Mouse (Mus musculus) frontal cortex, postnatal 10 days (tissue): ENCODE data around the gene Cops3.
"Not testable (repeated sequence)": the region's sequence is repeated elsewhere in the genome, so short reads cannot be mapped to it uniquely, and the experiment has no call there.

Experiments used
- DNase-seq, 2 experiments: peaks; one replicate each; pipeline ENCODE4 v3.0.0; 2022; ENCODE audit warnings: low spot score in 2 of 2, mixed read lengths in 1 of 2

The Cops3 gene

DNA sequence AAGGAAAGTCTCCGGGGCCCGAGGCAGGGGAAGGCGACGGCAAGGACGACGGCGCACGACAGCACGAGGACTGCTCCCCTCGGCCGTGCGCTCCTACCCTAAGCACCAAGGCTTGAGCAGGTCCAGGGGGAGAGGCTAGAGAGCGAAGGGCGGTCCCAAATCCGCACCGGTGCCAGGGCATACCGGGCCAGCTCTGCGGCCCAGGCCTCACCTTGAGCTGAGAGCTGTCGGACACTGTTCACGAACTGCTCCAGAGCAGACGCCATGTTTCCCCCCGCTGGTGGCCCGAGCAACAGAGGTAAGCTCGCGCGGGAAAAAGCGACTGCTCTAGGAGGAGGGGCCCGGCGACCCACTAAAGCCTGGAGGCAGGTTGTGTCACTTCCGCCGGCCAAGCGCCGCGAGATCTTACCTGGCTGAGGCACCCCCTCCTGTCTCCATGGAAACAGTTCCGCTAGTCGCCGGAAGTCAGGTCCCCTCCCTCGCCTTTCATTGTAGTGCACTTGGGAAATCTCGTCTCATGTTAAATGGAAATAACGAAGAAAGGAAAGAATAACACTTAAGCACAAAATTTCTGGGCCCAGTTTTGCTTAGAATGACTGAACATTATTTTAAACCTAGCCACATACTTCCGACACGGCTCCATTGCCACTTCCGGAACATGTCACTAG lies at the start of gene Cops3:
Gene Cops3, minus strand, starts transcription at position 380 of the 668 bp plus-strand sequence.
- peak; percentile 94 to 96 for DNase-seq

DNA sequence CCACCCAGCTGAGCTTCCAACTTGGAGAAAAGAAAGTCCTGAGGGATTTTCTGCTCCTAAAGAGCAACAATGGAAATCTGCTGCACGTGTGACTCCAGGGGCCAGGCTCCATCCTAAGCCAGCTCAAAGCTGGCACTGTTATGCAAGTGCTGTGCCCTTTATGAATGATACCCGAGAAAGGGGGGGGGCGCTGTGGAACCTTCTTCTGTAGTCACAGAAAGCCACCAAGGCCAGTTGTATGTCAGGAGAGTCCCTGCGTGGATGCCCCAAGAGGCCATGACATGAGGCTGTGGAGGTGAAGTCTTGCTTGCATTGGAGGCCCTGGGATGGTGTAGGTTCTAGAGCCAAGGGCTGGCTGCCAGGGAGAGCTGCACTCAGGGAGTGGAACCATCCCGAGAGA lies 48.5 kb upstream of the Cops3 start:
- DNase-seq = no peak

DNA sequence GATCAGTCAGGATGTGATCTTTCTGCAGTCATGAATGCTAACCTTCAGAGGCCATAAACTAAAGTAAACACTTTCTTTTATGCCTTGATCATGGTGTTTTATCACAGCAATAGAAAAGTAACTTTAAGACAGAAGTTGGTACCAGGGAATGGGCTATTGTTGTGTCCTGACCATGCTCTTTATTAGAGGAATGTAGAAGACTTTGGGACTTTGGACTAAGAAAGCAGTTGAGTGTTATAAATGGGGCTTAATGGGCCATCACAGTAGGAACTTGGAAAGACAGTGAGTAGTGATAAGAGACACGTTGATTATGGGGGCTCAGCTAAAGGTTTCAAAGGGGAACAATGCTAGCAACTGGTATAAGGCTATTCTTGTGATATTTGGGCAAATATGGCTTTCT lies 47.3 kb upstream of the Cops3 start:
- DNase-seq = no peak

DNA sequence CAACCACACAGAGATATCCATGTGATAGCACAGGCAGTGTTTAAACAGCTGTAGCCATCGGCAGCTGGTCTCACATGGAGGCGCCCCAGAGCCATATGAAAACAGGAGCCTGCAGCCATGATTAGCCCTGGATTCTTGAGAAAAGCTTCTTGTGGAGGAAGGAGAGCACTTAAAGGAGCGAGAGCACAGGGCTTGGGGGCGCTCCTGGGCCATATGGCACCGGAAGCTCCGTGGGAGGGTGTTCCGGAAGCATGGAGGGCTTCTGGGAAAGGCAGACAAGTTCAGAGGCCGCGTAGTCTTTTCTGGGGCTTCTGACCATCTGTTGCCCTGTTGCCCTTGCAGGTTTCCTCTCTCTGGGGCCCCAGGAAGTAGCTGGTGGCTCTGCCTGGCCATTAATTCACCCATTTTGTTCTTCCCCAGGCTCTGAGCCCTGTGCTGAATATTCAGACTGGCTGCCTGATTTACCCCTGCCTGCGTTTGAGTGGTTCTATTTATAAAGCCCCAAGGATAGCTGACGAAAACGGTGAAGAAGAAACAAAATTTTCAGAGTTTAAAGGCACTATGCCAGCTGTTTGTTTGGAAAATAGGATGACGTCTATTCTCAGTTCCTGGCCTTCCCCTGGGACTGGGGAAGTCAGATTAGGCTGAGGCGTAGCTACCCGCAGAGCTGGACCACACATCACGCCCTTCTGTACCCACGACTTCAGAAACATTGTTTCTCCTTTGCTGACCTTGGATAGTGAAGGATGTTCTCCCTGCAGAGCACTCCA lies 45.8 kb upstream of the Cops3 start:
- no peak for DNase-seq

DNA sequence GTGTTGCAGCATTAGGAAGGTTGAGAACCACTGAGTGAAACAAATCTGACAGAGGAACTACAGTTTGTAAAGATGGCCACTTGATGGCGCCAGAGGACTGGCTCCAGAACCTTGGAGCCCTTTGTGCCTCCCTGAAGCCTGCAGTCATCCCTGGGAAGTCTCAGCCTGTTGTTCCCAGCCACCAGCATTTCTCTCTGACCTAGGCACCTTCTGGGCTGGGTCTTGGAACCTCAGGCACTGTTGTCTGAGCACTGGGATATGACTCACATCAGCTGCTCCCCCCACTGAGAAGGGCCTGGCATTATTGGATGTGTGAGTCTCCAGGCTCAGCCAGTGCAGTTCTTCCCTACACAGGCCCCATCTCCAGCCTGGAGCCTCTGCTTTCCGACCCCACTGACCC lies 40.4 kb upstream of the Cops3 start:
- DNase-seq = peak; percentile 45 to 80

DNA sequence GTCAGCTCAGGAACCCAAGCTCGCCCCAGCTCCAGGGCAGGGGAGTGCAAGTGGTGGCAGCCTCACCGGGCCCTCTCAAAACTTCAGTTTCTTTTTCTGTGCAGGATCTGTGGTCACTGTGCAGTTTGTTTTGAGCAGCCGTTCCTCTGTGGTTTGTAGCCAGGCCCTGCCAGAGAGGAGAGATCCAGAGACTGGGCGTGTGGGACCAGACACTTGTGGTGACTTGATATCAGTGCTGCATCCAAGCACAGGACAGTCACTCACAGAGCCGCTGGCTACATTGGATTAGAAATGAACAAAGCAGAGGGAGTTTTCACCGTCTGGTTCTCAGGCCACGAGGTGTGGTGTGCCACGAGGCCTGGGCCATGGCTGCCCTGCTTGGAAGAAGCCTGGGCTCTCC lies 32.5 kb upstream of the Cops3 start:
- DNase-seq = no peak

DNA sequence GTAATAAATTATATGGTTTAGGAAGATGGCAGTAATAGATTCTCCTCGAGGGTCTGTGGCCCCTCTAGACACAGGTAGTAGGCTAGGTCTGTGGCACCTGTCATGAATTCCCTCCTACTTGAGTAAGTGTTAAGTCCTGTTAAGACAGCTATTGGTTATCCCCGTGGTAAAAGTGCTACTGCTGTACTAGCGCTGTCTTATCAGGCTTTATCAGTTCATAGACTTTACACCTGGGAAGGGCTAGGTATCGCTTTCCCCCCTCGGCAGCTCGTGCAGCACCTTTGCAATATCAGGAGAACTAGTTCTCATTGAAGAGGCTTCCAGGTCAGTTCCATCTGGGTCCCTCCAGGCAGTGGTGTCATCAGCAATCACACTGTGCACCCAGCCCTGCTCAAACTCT lies 24.7 kb upstream of the Cops3 start:
- DNase-seq = no peak

DNA sequence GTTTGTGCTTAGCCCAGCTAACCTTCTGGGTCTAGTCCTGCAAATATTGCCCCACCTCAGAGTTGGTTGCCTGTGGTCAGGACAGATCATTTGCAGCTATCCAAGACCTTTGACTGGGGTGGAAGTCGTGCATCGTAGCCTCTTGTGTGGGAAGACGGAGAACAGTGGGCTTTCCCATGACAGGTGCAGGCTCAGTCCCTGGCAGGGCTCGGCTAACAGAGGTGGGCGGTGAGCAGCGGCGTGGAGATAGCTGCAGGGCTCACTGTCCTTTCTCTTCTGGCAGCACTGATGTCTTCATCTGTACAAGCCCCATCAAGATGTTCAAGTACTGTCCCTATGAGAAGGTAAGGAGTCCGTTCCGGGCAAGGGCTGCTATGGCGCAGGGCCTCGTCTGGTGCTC lies 20.8 kb upstream of the Cops3 start:
- DNase-seq = no peak

DNA sequence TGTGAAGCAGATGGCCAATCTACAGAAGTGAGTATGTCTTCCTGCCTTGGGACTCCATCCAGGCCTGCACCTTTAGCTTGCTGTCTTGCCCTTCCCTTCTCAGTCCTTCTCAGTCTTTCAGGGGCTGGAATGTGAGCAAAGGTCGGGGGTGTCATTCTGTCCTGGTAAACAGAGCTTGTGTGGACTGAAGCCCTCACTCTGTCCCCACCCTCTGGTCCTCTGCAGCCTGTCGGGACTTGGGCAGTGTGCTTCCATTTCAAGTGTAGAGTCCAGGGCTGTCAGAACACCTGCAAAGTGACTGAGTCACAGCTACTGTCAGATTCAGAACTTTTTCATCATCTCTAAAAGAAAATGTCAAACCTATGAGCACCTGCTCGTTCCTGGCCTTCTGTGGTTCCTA lies 13.2 kb upstream of the Cops3 start:
- no peak for DNase-seq

DNA sequence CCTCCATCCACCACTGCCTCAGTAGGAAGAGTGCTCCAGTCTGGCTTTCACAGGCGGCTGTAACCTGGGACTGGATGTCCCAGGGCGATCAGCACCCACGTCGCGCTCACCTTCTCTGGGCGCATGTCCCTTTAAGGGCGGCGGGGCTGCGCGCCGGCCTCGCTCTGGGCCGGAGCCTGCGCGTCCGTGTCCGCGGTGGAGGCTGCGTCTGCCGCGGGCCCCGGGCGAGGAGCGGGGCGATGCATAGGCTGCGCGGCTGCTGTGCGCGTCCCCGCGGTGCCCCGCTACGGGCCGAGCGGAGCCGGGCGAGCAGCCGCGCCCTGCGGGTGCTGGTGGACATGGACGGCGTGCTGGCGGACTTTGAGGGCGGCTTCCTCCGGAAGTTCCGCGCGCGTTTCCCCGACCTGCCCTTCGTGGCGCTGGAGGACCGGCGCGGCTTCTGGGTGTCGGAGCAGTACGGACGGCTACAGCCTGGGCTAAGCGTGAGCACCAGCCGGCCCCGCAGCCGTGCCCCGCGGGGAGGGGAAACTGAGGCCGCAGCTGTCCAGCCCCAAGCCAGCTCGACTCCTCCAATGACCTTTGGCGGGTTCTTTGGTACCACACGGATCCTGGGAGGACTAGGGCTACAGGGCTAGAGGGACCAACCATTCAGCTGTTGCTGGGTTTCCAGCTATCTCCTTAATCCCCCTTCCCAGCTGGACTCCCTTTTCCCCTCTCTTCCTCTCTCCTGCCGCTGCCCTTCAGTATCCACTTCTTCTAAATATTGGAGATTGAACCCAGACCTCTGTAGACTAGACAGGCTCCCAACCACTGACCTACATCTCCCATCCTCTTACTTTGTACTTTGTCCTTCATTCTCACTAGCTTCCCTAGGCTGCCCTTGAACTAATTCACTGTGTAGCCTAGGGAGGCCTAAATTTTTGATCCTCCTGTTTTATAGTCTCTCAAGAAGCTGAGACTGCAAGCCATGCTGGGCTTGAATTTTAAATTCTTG lies 8.6 kb upstream of the Cops3 start:
- DNase-seq = peak; percentile 59 to 75

DNA sequence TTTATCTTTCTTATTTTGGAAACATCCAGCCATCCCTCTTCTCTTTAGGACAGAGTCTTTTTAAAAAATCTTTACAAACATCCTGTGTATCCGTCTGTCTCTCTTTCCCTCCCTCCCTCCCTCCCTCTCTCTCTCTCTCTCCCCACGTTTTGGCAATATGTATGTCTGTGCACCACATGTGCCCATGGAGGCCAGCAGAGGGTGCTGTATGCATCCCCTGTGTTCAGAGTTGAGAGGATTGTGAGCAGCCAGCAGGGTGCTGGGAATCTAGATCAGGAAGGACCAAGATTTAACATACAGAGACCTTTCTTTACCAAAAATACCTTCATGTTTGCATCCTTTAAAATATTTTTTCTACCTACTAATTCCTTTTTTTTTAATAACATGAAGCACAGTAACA lies 7.5 kb upstream of the Cops3 start:
- no peak for DNase-seq

DNA sequence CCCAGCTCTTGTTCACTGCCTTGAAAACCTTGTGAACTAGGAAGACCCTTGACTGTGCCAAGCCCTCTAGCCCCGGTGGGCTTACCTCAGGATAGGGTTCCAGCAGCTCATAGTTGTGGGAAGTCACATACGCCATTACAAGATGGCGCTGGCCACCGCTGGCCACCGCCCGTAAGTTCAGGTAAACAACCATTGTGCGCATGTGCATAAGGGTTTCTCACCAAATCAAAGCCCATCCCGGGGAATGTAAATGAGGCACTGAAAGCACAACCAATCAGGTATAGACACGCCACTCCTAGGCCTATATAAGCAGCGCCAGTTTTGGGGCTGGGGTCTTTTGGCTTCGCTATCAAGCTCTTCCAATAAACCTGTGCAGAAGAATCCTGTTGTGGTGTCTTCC lies 6.7 kb upstream of the Cops3 start:
- no peak for DNase-seq

DNA sequence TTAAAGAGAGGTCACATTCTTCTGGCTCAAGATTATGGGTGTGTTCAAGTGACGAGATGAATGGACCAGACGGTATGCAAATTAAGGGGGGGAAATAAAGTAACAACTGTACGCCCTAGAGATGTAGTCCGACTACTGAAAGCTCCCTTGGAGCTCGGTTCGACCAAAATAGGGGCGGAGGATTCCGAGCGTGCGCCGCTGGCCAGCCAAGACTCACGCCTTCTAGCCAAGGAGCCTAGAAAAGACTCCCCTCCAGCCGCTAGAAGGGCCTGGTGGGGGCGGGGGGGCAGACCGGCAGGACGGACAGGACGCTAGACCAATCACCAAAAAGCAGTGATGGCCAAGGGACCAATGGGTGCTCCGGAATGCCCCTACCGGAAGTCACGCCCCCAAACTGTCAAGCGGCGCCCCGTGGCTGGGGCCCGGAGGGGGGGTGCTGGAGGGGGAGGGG lies 605 bp downstream of the Cops3 start, which contains the start of gene Nt5m:
Gene Nt5m, plus strand, starts transcription at position 440 of the 451 bp plus-strand sequence.
- DNase-seq = peak; percentile 88 to 91

DNA sequence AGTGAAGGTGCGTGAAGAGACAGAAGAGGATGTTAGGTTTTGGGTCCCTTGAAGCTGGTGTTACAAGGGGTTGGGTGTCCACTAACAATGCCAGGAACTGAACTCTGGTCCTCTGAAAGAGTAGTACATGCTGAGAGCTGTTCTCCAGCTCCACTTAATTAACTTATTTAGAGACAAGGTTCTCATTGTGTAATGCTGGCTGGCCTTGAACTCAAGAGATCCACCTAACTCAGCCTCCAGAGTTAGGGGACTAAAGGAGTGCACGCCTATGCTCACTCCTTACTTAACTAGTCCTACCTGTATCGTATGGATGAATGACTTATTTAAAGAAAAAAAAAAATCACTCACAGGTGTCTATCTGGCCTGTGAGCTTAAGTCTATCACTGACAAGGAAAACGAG lies 1.2 kb downstream of the Cops3 start:
- no peak for DNase-seq

DNA sequence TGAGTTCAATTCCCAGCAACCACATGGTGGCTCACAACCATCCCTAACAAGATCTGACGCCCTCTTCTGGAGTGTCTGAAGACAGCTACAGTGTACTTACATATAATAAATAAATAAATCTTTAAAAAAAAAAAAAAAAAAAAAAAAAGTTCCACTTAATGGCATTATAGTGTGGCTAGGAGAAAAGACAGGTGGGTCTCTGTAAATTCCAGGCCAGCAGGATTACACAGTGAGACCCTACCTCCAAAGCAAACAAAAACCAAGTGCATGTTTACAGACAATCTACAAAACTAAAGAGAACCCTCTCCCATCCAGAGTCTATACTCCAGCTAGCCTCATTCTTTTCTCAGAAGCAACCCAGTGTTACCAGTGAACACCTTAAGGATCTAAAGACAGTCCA lies 1.8 kb downstream of the Cops3 start:
- DNase-seq = not testable (repeated sequence)

DNA sequence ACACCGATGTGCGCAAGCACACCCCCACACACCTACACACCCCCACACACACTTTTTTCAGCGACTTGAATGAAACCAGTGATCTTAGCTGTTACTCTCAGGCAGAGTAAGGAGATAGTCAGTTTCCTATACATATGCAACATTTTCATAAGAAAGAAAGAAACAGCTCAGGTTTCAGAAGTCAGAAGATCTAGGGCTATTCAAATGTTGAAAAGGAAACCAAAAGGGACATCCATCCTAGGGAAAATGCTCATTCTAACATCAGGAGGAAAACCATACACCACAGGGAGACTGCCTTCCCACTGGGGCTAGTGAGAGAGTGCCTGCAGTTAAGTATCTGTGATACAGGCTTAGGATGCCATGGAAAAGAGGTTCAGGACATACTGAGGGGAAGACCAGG lies 18.0 kb downstream of the Cops3 start:
- no peak for DNase-seq

DNA sequence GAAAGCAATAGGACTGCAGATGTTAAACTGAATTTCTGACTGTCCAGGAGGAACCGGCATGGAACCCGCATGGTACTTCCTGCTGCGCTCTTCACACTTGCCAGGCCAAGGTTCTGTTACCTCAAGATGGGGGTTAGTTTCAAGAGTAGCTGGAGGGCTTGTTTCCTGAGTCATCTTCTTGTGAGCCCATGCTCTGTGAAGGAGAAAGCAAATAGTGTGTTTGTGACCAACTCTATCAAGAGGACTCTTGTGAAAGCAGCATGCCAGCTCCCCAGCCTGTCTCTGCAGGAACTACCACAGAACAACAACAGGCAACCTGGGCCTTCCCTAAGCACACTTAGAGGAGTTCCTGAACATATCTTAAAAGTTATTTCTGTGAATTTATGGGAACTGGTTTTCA lies 21.7 kb downstream of the Cops3 start:
- DNase-seq = no peak

DNA sequence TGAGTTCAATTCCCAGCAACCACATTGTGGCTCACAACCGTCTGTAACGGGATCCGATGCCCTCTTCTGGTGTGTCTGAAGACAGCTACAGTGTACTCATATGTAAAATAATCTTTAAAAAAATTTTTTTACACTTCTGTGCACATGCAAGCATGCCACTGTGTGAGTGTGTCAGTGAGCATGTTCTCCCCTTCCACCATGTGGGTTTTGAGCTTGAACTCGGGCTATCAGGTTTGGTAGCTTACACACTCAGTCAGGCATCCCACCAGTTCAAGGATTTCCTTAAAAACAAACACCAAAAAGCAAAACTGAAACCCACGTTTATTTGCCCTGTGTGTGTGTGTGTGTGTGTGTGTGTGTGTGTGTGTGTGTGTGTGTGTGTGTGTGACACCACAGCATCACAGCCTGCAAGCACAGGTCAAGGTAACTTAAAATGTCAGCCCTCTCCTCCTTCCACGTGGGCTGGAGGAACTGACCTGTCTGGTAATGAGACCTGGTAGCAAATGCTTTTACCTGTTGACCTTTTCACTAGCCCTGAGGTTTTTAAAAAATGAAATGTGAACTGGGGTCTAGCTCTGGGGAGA lies 24.1 kb downstream of the Cops3 start:
- no peak for DNase-seq

DNA sequence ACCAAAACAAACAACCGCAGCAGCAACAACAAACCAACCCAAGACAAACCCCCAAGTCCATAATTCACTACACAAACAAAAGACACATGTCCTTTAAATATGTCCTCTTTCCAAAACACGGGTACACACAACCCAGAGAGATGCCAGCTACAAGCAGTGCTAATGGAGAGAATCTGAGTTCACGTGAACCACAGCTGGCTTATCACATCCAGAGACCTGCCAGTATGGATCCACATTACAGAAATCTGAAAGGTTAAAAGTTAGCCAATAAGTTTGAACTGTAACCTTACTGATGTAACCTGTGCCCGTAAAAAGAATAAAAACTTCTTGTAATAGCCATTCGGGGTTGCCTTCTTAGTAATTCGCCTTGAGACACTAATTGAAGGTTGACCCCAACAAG lies 24.7 kb downstream of the Cops3 start:
- DNase-seq = no peak

DNA sequence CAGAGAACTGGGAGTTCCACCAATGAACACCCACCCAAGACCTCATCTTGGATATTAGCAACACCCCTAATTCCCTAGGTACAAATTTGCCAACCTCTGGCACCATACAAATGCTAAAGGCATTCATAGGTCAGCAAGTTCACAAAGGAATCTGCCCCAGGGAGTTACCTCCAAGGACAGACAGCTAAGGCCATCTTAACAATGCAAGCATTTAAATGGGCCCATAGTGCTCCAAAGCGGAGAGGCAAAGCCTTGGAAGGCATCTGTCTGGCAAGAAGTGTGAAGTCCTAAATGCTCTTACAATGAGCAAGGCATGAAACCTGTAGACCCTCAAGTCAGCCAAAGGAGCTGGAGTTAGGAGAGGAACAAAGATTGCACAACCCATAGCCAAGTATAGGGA lies 25.3 kb downstream of the Cops3 start:
- no peak for DNase-seq

DNA sequence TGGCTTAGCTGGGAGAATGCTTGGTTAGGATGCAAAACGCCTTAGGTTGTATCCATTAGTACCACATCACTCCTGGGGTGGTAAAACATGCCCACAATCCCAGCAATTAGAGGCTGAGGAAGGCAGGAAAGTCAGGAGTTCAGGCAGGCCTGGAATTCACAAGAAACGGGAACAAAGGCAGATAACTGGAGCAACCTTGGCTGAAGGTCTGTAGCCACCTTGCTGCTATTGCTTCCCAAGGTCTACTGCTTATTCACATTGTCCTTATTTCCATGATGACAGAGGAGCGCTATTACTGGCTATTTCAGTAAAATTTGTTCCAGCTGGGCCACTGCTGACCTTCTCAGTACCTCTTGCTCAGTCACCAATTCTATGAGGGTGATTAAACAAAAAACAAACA lies 26.4 kb downstream of the Cops3 start:
- no peak for DNase-seq

DNA sequence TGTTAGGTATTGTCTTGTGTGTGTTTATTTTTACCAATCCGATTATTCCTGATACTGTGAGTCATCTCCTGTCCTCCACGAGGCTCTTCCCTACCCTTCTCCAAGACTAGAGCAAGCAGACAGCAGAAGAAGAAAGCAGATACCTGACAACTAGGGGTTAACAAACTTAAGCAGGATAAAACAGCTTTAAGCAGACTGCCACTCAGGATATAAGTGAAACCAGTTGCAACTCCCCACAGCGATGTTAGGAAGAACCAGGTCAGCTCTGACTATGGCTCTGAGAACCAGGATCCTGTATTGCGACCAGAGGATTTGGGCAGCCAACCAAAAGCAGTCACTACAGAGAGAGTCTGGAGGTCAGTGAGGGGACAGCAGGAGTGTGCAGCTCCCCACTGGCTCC lies 28.4 kb downstream of the Cops3 start:
- no peak for DNase-seq
